Mouse (Mus musculus): Measurements from ENCODE around the gene Tmem147. TPM values are rescaled to one million over a fixed set of nuclear protein-coding genes. Genes with fewer than 3 reads are reported as not detected.

The Tmem147 gene
- polyA plus RNA-seq, 1 experiment = not detected

DNA sequence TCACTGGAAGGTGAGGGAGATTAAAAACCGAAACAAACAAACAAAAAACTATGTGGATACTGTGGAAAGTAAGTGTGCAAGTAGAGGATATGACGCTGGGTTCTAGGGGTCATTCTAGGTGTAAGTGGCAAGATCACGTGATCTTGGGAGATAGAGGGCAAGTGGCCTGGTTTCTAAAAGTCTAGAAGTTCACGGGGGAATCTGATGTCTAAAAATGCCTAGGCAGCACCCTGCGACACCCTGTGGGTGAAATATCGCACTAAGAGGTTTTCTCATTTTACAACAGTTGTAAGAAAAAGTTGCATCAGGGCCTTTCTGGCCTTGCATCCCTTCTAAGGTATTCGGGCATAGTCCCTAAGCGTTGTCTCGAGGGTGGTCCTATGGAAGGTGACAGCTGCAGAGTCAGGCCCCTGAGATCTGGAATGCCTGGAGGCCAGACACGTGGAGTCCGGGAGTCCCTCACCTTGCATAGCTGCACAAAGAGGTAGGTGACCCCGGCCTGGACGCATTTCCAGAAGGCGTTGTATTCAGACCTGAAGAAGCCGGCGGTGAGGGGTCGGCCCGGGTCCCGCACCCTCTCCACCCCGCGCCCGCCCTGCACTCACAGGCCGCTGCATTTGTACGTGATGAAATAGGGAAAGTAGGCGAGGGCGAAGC, 473 bp downstream of the Tmem147 start:
- WGBS = 5% methylated on average over 26 of the region's 26 CpGs

DNA sequence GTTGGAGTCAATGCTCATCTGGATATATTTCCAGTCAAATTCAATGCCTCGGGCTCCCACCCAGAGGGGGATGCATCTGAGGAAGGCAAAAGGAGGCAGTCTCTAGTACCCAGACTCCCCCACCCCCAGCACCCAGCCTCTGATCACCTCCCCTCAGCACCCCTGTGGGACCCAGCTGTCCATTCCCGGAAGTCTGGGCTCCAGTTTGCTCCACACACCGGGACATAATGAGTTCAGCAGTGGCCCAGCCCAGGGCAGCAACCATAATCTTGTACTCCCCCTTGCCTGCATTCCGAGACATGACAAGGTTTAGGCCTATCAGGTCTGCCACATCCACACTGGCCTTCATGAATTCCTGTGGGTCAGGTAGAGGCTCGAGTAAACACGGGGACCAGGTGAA, 1.1 kb downstream of the Tmem147 start:
- Histone ChIP-seq H3K27ac (ENCODE audit: insufficient read depth, low read depth, low read length) (no peak overlapping the region), H3K4me1 (ENCODE audit: control insufficient read depth, insufficient read depth, low read length) (peaks cover 17% of the 10 kb centered on the region), H3K4me3 (ENCODE audit: insufficient read depth, low read depth, low read length) (peak overlapping the region; percentile 19; the same call in 1 of the 2 replicates)
- WGBS = 84% methylated on average over 6 of the region's 6 CpGs
- TF ChIP-seq CTCF (IDR thresholded peaks at IDR 0.05; ENCODE audit: insufficient read depth, low read depth, low read length) (no peak), POLR2A (IDR thresholded peaks at IDR 0.05; ENCODE audit: insufficient read depth, low read depth, low read length) (no peak)

More for the DNA sequence above, 473 bp downstream of the Tmem147 start:
- peak overlapping the region; percentile 29; the same call in 1 of the 2 replicates for H3K27ac ChIP-seq (ENCODE audit: insufficient read depth, low read depth, low read length)
- peaks cover 17% of the 10 kb centered on the region for H3K4me1 ChIP-seq (ENCODE audit: control insufficient read depth, insufficient read depth, low read length)
- no peak for TF ChIP-seq CTCF (IDR thresholded peaks at IDR 0.05; ENCODE audit: insufficient read depth, low read depth, low read length)
- H3K4me3 ChIP-seq (ENCODE audit: insufficient read depth, low read depth, low read length) = peak overlapping the region; percentile 74

DNA sequence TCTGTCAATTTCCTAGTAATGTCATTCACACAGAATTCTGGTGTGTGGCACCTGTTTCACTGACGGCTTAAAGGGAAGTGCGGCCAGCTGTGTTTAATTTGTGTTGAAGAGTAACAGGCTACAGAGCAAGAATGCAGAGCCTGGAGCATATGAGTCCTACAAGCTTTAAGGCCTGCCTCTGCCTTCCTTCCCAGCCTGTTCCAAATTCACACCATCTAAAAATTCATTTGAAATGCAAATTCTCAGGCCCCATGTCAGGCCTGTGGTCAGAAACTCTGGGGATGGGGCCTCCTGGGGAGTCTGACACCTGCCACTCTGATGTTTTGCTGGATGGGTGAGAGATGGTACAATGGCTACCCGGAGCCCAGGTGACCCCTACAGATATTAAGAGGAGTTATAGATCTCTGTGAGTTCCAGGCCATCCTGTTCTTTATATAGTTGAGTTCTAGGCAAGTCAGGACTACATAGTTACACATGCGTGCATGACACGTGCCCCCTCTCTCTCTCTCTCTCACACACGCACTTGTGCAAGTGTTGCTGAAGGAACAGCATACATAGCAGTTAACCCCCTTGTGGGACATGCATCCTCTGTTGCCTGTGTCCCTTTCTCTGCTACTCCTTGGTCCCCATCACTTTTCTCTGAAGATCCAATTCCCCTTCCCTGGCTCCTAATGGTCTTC, 5.9 kb downstream of the Tmem147 start:
- 74% methylated on average over 6 of the region's 6 CpGs for WGBS
- Histone ChIP-seq H3K4me3 (ENCODE audit: insufficient read depth, low read depth, low read length) (no peak overlapping the region), H3K4me1 (ENCODE audit: control insufficient read depth, insufficient read depth, low read length) (peaks cover 8% of the 10 kb centered on the region), H3K27ac (ENCODE audit: insufficient read depth, low read depth, low read length) (no peak overlapping the region)
- TF ChIP-seq POLR2A (IDR thresholded peaks at IDR 0.05; ENCODE audit: insufficient read depth, low read depth, low read length) (no peak), CTCF (IDR thresholded peaks at IDR 0.05; ENCODE audit: insufficient read depth, low read depth, low read length) (no peak)

DNA sequence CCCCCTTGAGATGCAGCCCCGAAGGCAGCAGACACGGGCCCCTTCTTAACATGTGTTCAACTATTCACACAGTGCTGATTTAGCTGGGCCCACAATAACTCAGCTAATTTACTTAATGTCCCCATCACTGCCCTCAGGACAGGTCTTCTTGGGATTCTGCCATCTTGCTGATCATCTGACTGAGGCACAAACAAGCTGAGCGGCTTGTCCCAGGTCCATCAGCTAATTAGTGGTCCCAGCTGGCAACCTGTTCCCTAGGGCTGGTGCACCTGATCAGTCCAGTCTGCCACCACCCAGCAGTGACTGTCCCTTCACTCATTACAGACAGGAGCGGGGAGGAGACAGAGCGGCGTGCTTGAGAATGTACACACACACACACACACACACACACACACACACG, 8.1 kb downstream of the Tmem147 start:
- no peak overlapping the region for H3K4me3 ChIP-seq (ENCODE audit: insufficient read depth, low read depth, low read length)
- TF ChIP-seq POLR2A (IDR thresholded peaks at IDR 0.05; ENCODE audit: insufficient read depth, low read depth, low read length) = no peak
- no peak for TF ChIP-seq CTCF (IDR thresholded peaks at IDR 0.05; ENCODE audit: insufficient read depth, low read depth, low read length)
- no peak overlapping the region for H3K27ac ChIP-seq (ENCODE audit: insufficient read depth, low read depth, low read length)
- WGBS = 71% methylated on average over 7 of the region's 7 CpGs
- peaks cover 12% of the 10 kb centered on the region for H3K4me1 ChIP-seq (ENCODE audit: control insufficient read depth, insufficient read depth, low read length)

DNA sequence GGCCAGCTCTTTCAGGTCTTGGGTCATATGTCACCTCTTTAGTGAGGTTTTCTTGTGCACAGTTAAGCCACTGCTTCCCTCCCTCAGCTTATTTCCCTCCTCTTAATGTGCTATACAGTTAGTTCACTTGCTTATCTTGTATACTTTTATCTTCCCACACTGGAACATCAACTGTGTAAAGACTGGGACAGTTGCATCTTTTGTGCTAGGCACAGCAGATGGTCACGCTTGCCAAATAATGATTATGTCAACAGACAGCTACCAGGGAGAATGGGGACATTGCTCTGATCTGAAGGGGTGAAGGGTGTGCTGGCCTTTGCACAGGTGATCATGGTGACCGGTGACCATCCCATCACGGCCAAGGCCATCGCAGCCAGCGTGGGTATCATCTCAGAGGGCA, 9.7 kb downstream of the Tmem147 start:
- no peak overlapping the region for H3K4me3 ChIP-seq (ENCODE audit: insufficient read depth, low read depth, low read length)
- TF ChIP-seq CTCF (IDR thresholded peaks at IDR 0.05; ENCODE audit: insufficient read depth, low read depth, low read length) (no peak), POLR2A (IDR thresholded peaks at IDR 0.05; ENCODE audit: insufficient read depth, low read depth, low read length) (no peak)
- WGBS = 98% methylated on average over 5 of the region's 5 CpGs
- no peak overlapping the region for H3K27ac ChIP-seq (ENCODE audit: insufficient read depth, low read depth, low read length)
- H3K4me1 ChIP-seq (ENCODE audit: control insufficient read depth, insufficient read depth, low read length) = peaks cover 12% of the 10 kb centered on the region

DNA sequence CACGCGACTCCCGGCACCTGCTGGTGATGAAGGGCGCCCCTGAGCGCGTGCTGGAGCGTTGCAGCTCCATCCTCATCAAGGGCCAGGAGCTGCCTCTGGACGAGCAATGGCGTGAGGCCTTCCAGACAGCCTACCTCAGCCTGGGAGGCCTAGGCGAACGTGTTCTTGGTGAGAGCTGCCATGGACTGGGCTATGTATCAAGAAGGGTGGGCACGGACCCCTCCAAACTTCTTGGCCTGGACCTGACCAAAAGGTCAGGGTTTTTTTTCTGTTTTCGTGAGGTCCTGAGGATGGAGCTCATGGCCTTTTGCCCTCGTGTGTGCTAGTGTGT, 11.7 kb downstream of the Tmem147 start:
- Histone ChIP-seq H3K4me3 (ENCODE audit: insufficient read depth, low read depth, low read length) (peak overlapping the region; percentile 20), H3K27ac (ENCODE audit: insufficient read depth, low read depth, low read length) (no peak overlapping the region), H3K4me1 (ENCODE audit: control insufficient read depth, insufficient read depth, low read length) (peaks cover 12% of the 10 kb centered on the region)
- no peak for TF ChIP-seq CTCF (IDR thresholded peaks at IDR 0.05; ENCODE audit: insufficient read depth, low read depth, low read length)
- no peak for TF ChIP-seq POLR2A (IDR thresholded peaks at IDR 0.05; ENCODE audit: insufficient read depth, low read depth, low read length)
- 15% methylated on average over 14 of the region's 14 CpGs for WGBS

DNA sequence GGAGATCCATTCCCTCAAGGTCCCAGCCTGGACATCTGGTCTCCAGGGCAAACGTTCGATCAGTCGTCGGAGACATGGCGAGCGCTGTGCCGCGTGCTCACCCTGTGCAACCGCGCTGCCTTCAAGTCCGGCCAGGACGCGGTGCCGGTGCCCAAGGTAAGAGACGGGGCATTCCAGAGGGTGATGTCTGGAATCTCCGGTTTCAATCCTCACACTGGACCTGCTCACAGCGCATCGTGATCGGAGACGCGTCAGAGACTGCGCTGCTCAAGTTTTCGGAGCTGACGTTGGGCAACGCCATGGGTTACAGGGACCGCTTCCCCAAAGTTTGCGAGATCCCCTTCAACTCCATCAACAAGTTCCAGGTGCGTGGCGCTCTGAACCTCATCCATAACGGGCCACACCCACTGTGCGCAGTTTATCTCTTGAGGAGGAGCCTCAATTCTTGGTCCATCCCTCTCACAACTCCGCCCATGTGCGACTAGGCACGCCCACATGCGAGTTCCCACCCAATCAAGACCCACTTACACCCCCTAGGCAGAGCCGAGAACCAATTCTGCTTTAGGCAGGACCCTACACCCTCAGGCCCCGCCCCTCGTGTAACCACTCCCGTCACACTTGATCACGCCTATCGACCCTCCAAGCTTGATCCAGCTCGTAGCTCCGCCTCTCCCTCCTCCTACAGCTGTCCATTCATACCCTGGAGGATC, 12.2 kb downstream of the Tmem147 start:
- TF ChIP-seq POLR2A (IDR thresholded peaks at IDR 0.05; ENCODE audit: insufficient read depth, low read depth, low read length) = no peak
- TF ChIP-seq CTCF (IDR thresholded peaks at IDR 0.05; ENCODE audit: insufficient read depth, low read depth, low read length) = no peak
- Histone ChIP-seq H3K4me3 (ENCODE audit: insufficient read depth, low read depth, low read length) (peak overlapping the region; percentile 20), H3K4me1 (ENCODE audit: control insufficient read depth, insufficient read depth, low read length) (peaks cover 12% of the 10 kb centered on the region), H3K27ac (ENCODE audit: insufficient read depth, low read depth, low read length) (no peak overlapping the region)
- 3% methylated on average over 43 of the region's 43 CpGs for WGBS

DNA sequence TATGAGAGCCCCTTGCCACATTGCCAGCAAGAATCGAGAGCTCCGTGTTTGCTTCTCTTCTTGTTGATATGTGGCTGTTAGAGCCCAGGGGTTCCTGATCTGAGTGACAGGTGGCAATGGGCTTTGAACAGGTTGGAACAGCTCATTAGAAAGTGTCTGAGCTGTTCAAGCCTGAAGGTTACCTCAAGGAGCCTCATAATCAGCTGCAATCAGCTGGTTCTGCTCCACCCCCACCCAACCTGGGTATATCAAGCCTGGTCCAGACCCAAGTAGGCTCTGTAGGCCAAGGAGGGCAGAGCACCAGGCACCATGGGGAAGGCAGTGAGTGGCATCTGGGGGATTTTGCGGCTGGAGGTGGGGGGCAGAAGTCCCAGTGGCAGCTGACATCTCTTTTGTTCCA, 17.4 kb downstream of the Tmem147 start, which contains the start of gene Atp4a:
TSS of gene Atp4a (plus strand) at position 268 of the 400 bp plus-strand sequence.
- Histone ChIP-seq H3K27ac (ENCODE audit: insufficient read depth, low read depth, low read length) (no peak within 1 kb of the TSS), H3K4me1 (ENCODE audit: control insufficient read depth, insufficient read depth, low read length) (peaks cover 2% of the 10 kb centered on the region), H3K4me3 (ENCODE audit: insufficient read depth, low read depth, low read length) (no peak within 1 kb of the TSS)
- no peak for TF ChIP-seq POLR2A (IDR thresholded peaks at IDR 0.05; ENCODE audit: insufficient read depth, low read depth, low read length)
- TF ChIP-seq CTCF (IDR thresholded peaks at IDR 0.05; ENCODE audit: insufficient read depth, low read depth, low read length) = no peak
- WGBS = 80% methylated on average over 3 of the region's 3 CpGs

DNA sequence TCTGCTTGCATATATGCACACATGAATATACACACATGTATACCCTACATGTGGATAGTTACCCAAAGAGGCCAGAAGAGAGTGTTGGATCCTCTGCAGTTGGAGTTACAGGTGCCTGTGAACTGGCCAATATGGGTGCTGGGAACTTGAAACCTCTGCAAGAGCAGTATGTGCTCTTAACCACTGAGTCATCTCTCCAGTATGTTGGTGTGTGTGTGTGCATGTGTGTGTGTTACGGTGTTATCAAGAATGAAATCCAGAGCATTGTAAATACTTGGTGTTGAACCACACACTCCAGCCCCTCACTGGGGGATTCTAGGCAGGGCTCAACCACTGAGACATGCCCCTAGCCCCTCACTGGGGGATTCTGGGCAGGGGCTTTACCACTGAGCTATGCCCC, 21.9 kb downstream of the Tmem147 start:
- H3K4me3 ChIP-seq (ENCODE audit: insufficient read depth, low read depth, low read length) = no peak overlapping the region
- TF ChIP-seq POLR2A (IDR thresholded peaks at IDR 0.05; ENCODE audit: insufficient read depth, low read depth, low read length) (no peak), CTCF (IDR thresholded peaks at IDR 0.05; ENCODE audit: insufficient read depth, low read depth, low read length) (no peak)
- H3K27ac ChIP-seq (ENCODE audit: insufficient read depth, low read depth, low read length) = no peak overlapping the region
- H3K4me1 ChIP-seq (ENCODE audit: control insufficient read depth, insufficient read depth, low read length) = no peaks in the 10 kb centered on the region
- WGBS = 88% methylated on average over 1 of the region's 1 CpGs
